Mouse (Mus musculus): ENCODE measurements around the gene Rbpms2. TPM values are rescaled to one million over a fixed set of nuclear protein-coding genes. Genes with fewer than 3 reads are reported as not detected.

The Rbpms2 gene
- polyA plus RNA-seq, 1 experiment, result 10.7 TPM

DNA sequence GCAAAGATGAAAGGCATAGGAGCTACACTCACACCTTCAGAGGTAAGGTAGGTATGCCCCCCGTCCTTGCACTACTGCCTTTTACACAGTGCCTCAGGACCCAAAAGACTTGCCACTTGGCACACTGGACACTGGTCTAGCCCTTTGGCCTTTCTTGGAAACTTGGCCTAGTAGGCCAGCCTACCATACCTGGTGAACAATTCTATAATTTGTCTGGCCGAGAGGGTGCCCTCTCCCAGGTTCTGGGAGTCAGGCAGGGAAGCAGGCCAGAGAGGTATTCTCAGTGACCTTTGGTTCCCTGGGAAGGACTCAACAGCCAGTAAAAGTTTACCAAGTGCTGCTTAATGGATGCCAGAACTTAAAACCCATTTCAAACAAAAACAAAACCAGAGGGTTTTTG, 7.8 kb upstream of the Rbpms2 start:
- Histone ChIP-seq H3K27ac (ENCODE audit: insufficient read depth, low read length) (no peak overlapping the region), H3K4me1 (ENCODE audit: control insufficient read depth, insufficient read depth, low read length) (no peaks in the 10 kb centered on the region), H3K4me3 (replicated peaks; ENCODE audit: insufficient read depth, low read depth, low read length) (no peak overlapping the region), H3K27me3 (ENCODE audit: control insufficient read depth, insufficient read depth, low read length) (no peaks in the 10 kb centered on the region; the same call in 1 of the 2 replicates)
- 76% methylated on average over 2 of the region's 2 CpGs for WGBS
- TF ChIP-seq CTCF (IDR thresholded peaks at IDR 0.05; ENCODE audit: borderline replicate concordance, insufficient read depth, low read depth, low read length), result no peak
- TF ChIP-seq POLR2A (IDR thresholded peaks at IDR 0.05; ENCODE audit: borderline replicate concordance, insufficient read depth, low read length), result no peak
- no peak for DNase-seq

- Histone ChIP-seq H3K27ac (ENCODE audit: insufficient read depth, low read length) (no peak overlapping the region), H3K27me3 (ENCODE audit: control insufficient read depth, insufficient read depth, low read length) (no peaks in the 10 kb centered on the region; the same call in 1 of the 2 replicates), H3K4me3 (replicated peaks; ENCODE audit: insufficient read depth, low read depth, low read length) (no peak overlapping the region), H3K4me1 (ENCODE audit: control insufficient read depth, insufficient read depth, low read length) (no peaks in the 10 kb centered on the region)
- WGBS, result 93% methylated on average over 5 of the region's 5 CpGs
- TF ChIP-seq POLR2A (IDR thresholded peaks at IDR 0.05; ENCODE audit: borderline replicate concordance, insufficient read depth, low read length), result no peak
- TF ChIP-seq CTCF (IDR thresholded peaks at IDR 0.05; ENCODE audit: borderline replicate concordance, insufficient read depth, low read depth, low read length), result no peak
- no peak for DNase-seq
Measured at GRCm38 (mm10) chr9:65622826-65623225, 6.6 kb upstream of the Rbpms2 start.

- no peak overlapping the region for H3K4me3 ChIP-seq (replicated peaks; ENCODE audit: insufficient read depth, low read depth, low read length)
- DNase-seq, result no peak
- H3K27me3 ChIP-seq (ENCODE audit: control insufficient read depth, insufficient read depth, low read length), result peaks cover under 1% of the 10 kb centered on the region; the same call in 1 of the 2 replicates
- H3K27ac ChIP-seq (ENCODE audit: insufficient read depth, low read length), result no peak overlapping the region
- H3K4me1 ChIP-seq (ENCODE audit: control insufficient read depth, insufficient read depth, low read length), result no peaks in the 10 kb centered on the region
- TF ChIP-seq POLR2A (IDR thresholded peaks at IDR 0.05; ENCODE audit: borderline replicate concordance, insufficient read depth, low read length) (no peak), CTCF (IDR thresholded peaks at IDR 0.05; ENCODE audit: borderline replicate concordance, insufficient read depth, low read depth, low read length) (no peak)
- 68% methylated on average over 2 of the region's 2 CpGs for WGBS
Measured at GRCm38 (mm10) chr9:65624266-65624665, 5.2 kb upstream of the Rbpms2 start.

DNA sequence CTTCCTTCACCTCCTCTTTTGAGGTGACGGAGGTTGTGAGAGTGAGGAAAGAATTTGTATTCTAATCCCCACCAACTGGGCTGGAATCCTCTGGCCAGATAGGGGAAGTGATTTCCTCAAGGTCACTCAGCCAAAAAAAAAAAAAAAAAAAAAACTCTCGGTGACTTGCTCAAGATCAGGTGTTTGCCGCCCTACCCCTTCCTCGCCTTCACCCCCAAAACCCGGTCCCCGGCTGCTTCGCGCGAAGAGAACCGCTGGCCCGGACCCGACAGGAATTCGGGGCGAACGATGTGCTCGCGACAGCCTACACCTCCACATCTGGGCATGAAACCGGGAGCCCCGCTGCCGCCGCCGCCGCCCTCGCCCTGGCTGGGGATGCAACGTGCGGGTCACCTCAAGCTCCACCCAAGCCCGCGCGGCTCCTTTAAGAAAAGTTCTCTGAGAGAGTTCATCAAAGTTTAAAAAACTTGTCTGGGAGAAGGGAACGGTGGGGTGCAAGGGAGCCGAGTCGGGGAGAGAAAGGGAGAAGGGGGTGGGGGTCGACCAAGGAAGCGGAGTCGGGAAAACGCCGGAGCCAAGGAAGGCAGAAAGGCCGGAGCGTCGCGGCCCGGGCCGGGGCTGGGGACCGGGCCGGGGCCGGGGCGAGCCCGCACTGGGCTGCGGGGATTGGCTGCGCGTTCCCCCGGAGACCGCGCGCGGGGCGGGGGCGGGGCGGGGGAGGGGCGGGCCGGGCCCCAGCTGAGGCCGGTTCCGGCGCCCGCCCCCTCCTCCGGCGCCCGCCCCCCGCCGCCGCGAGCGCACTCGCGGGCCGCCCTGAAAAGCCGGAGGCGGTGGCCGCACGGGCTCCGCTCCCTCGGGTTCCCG, 551 bp downstream of the Rbpms2 start:
- TF ChIP-seq POLR2A (IDR thresholded peaks at IDR 0.05; ENCODE audit: borderline replicate concordance, insufficient read depth, low read length) (no peak), CTCF (IDR thresholded peaks at IDR 0.05; ENCODE audit: borderline replicate concordance, insufficient read depth, low read depth, low read length) (no peak)
- under 1% methylated on average over 68 of the region's 83 CpGs for WGBS
- peaks cover 12% of the 10 kb centered on the region; the same call in 1 of the 2 replicates for H3K27me3 ChIP-seq (ENCODE audit: control insufficient read depth, insufficient read depth, low read length)
- DNase-seq, result peak in 1 of 2 experiments; percentile 13
- H3K4me3 ChIP-seq (replicated peaks; ENCODE audit: insufficient read depth, low read depth, low read length), result peak overlapping the region; percentile 43
- H3K4me1 ChIP-seq (ENCODE audit: control insufficient read depth, insufficient read depth, low read length), result no peaks in the 10 kb centered on the region
- no peak overlapping the region for H3K27ac ChIP-seq (ENCODE audit: insufficient read depth, low read length)

GRCm38 (mm10) chr9:65630631-65631353, 1.3 kb downstream of the Rbpms2 start:
- Histone ChIP-seq H3K27ac (ENCODE audit: insufficient read depth, low read length) (no peak overlapping the region), H3K4me1 (ENCODE audit: control insufficient read depth, insufficient read depth, low read length) (no peaks in the 10 kb centered on the region), H3K27me3 (ENCODE audit: control insufficient read depth, insufficient read depth, low read length) (peaks cover 12% of the 10 kb centered on the region; the same call in 1 of the 2 replicates), H3K4me3 (replicated peaks; ENCODE audit: insufficient read depth, low read depth, low read length) (peak overlapping the region; percentile 43)
- DNase-seq, result peak in 1 of 2 experiments; percentile 13
- TF ChIP-seq CTCF (IDR thresholded peaks at IDR 0.05; ENCODE audit: borderline replicate concordance, insufficient read depth, low read depth, low read length) (no peak), POLR2A (IDR thresholded peaks at IDR 0.05; ENCODE audit: borderline replicate concordance, insufficient read depth, low read length) (no peak)
- WGBS, result 1% methylated on average over 71 of the region's 78 CpGs

- no peak overlapping the region for H3K27ac ChIP-seq (ENCODE audit: insufficient read depth, low read length)
- no peak overlapping the region for H3K4me3 ChIP-seq (replicated peaks; ENCODE audit: insufficient read depth, low read depth, low read length)
- DNase-seq, result no peak
- no peak for TF ChIP-seq CTCF (IDR thresholded peaks at IDR 0.05; ENCODE audit: borderline replicate concordance, insufficient read depth, low read depth, low read length)
- H3K4me1 ChIP-seq (ENCODE audit: control insufficient read depth, insufficient read depth, low read length), result no peaks in the 10 kb centered on the region
- WGBS, result 69% methylated on average over 16 of the region's 16 CpGs
- H3K27me3 ChIP-seq (ENCODE audit: control insufficient read depth, insufficient read depth, low read length), result peaks cover 12% of the 10 kb centered on the region; the same call in 1 of the 2 replicates
Measured at GRCm38 (mm10) chr9:65631354-65632021, 2.0 kb downstream of the Rbpms2 start.

DNA sequence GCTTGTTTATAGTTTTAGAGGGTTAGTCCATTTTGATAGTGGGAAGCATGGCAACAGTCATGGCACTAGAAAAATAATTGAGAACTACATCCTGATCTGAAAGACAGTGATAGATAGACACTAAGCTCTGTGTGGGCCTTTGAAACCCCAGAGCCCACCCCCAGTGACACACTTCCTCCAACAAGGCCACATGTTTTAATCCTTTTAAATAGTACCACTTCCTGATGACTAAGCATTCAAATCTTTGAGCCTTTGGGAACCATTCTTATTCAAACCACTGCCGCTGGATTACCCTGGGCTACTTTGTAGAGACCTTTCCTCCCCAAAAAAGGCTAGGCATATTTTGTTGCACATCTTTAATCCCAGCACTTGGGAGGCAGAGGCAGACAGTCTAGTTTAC, 6.3 kb downstream of the Rbpms2 start:
- TF ChIP-seq POLR2A (IDR thresholded peaks at IDR 0.05; ENCODE audit: borderline replicate concordance, insufficient read depth, low read length) (no peak), CTCF (IDR thresholded peaks at IDR 0.05; ENCODE audit: borderline replicate concordance, insufficient read depth, low read depth, low read length) (no peak)
- WGBS, result 82% methylated on average over 1 of the region's 1 CpGs

More for the DNA sequence above, 6.3 kb downstream of the Rbpms2 start:
- Histone ChIP-seq H3K27me3 (ENCODE audit: control insufficient read depth, insufficient read depth, low read length) (peaks cover 2% of the 10 kb centered on the region; the same call in 1 of the 2 replicates), H3K27ac (ENCODE audit: insufficient read depth, low read length) (no peak overlapping the region), H3K4me3 (replicated peaks; ENCODE audit: insufficient read depth, low read depth, low read length) (no peak overlapping the region), H3K4me1 (ENCODE audit: control insufficient read depth, insufficient read depth, low read length) (no peaks in the 10 kb centered on the region)
- no peak for DNase-seq
